Mouse (Mus musculus): ENCODE data around the gene Rp2. TPM values are rescaled to one million over a fixed set of nuclear protein-coding genes. Genes with fewer than 3 reads are reported as not detected.

Rp2 gene
- total RNA-seq, 2 experiments from 2014 or later, result 16.1 to 21.7 TPM

GRCm38 (mm10) chrX:20418461-20418860 is 54.2 kb downstream of the Rp2 start:
- no peak for ATAC-seq (replicated peaks; ENCODE audit: low FRiP score, low TSS enrichment, poor library complexity, severe bottlenecking)

- no peak for ATAC-seq (replicated peaks; ENCODE audit: low FRiP score, low TSS enrichment, poor library complexity, severe bottlenecking)
Observed at GRCm38 (mm10) chrX:20419536-20419935, 55.3 kb downstream of the Rp2 start.

GRCm38 (mm10) chrX:20425140-20425838 is 61.0 kb downstream of the Rp2 start, which contains the start of gene Jade3:
Gene Jade3, plus strand, starts transcription at chrX:20425688.
- peak; percentile 96 for ATAC-seq (replicated peaks; ENCODE audit: low FRiP score, low TSS enrichment, poor library complexity, severe bottlenecking)

GRCm38 (mm10) chrX:20425839-20426449 is 61.7 kb downstream of the Rp2 start:
- ATAC-seq (replicated peaks; ENCODE audit: low FRiP score, low TSS enrichment, poor library complexity, severe bottlenecking), result peak; percentile 35; the same call in 1 of the 2 replicates

Other genes starting within 250 kb of the Rp2 start
- 0.50 and 0.99 TPM in 2 replicates for gene Slc9a7, start 72.7 kb upstream of the Rp2 start, total RNA-seq (2014; fragmentation: Nextera tagmentation)
- 2.3 and 2.4 TPM in 2 replicates for gene Slc9a7, start 72.7 kb upstream of the Rp2 start, total RNA-seq (2017)
- gene Jade3, start 61.2 kb downstream of the Rp2 start, total RNA-seq (2014; fragmentation: Nextera tagmentation), result 10.7 and 13.9 TPM in 2 replicates
- 19.5 and 20.2 TPM in 2 replicates for gene Jade3, start 61.2 kb downstream of the Rp2 start, total RNA-seq (2017)
- gene Rgn, start 185.3 kb downstream of the Rp2 start, total RNA-seq (2014; fragmentation: Nextera tagmentation), result not detected in 2 replicates
- gene Rgn, start 185.3 kb downstream of the Rp2 start, total RNA-seq (2017), result not detected in 2 replicates